Mouse (Mus musculus): ENCODE measurements around the gene Fam189a1.

Gene Fam189a1

GRCm38 (mm10) chr7:64808876-64809275 lies 347.5 kb downstream of the Fam189a1 start:
- DNase-seq: no peak

- no peak for DNase-seq
These were observed 351.3 kb downstream of the Fam189a1 start for GRCm38 (mm10) chr7:64805100-64805499.

GRCm38 (mm10) chr7:64795554-64795953 lies 360.8 kb downstream of the Fam189a1 start:
- no peak for DNase-seq

- DNase-seq: peak; percentile 66 to 84
These were observed 364.3 kb downstream of the Fam189a1 start for GRCm38 (mm10) chr7:64792031-64792430.

- DNase-seq: no peak
These were observed 365.2 kb downstream of the Fam189a1 start for GRCm38 (mm10) chr7:64791145-64791544.

GRCm38 (mm10) chr7:64785040-64785439 lies 371.3 kb downstream of the Fam189a1 start:
- DNase-seq: no peak

GRCm38 (mm10) chr7:64779501-64779900 lies 376.9 kb downstream of the Fam189a1 start:
- DNase-seq: no peak

- no peak for DNase-seq
These were observed 379.5 kb downstream of the Fam189a1 start for GRCm38 (mm10) chr7:64776708-64777489.

- DNase-seq: no peak
These were observed 382.9 kb downstream of the Fam189a1 start for GRCm38 (mm10) chr7:64773465-64773864.

- DNase-seq: no peak
These were observed 385.5 kb downstream of the Fam189a1 start for GRCm38 (mm10) chr7:64770779-64771390.

GRCm38 (mm10) chr7:64769768-64770167 lies 386.6 kb downstream of the Fam189a1 start:
- no peak for DNase-seq

- DNase-seq: no peak
These were observed 390.8 kb downstream of the Fam189a1 start for GRCm38 (mm10) chr7:64765595-64765994.

GRCm38 (mm10) chr7:64755141-64755540 lies 401.2 kb downstream of the Fam189a1 start:
- no peak for DNase-seq

- DNase-seq: no peak
These were observed 402.2 kb downstream of the Fam189a1 start for GRCm38 (mm10) chr7:64754161-64754560.

- DNase-seq: no peak
These were observed 402.7 kb downstream of the Fam189a1 start for GRCm38 (mm10) chr7:64753678-64754077.

- no peak for DNase-seq
These were observed 404.2 kb downstream of the Fam189a1 start for GRCm38 (mm10) chr7:64752133-64752532.

- DNase-seq: peak; percentile 68 to 79
These were observed 404.9 kb downstream of the Fam189a1 start for GRCm38 (mm10) chr7:64751465-64751864.

- no peak for DNase-seq
These were observed 412.8 kb downstream of the Fam189a1 start for GRCm38 (mm10) chr7:64743610-64744009.

- peak; percentile 84 to 91 for DNase-seq
These were observed 414.8 kb downstream of the Fam189a1 start for GRCm38 (mm10) chr7:64741333-64742307.

GRCm38 (mm10) chr7:64739131-64739530 lies 417.2 kb downstream of the Fam189a1 start:
- DNase-seq: no peak

GRCm38 (mm10) chr7:64729785-64730184 lies 426.6 kb downstream of the Fam189a1 start:
- peak; percentile 87 to 91 for DNase-seq

GRCm38 (mm10) chr7:64728816-64729215 lies 427.6 kb downstream of the Fam189a1 start:
- DNase-seq: no peak

- peak; percentile 68 to 73 for DNase-seq
These were observed 428.2 kb downstream of the Fam189a1 start for GRCm38 (mm10) chr7:64728181-64728591.

Data from cerebellum, postnatal 25 days (tissue).